Mouse (Mus musculus) bone marrow, adult 2 months (tissue): ENCODE measurements around the gene Sp7.
"Not testable (repeated sequence)": the region's sequence is repeated elsewhere in the genome, so short reads cannot be mapped to it uniquely, and the experiment has no call there.

Experiments
- CTCF ChIP-seq: fragments of 200-500 bp; IDR thresholded peaks from 2 replicates; pipeline ENCODE4 v1.5.1; 2011; ENCODE audit warnings: low read length, control low read depth; ENCODE audit not compliant: control insufficient read depth, insufficient read depth
- POLR2A ChIP-seq: fragments of 200-500 bp; IDR thresholded peaks from 2 replicates; pipeline ENCODE4 v1.6.1; 2011; ENCODE audit warnings: low read depth, mild to moderate bottlenecking, control low read depth, low read length, borderline replicate concordance; ENCODE audit not compliant: control insufficient read depth

GRCm38 (mm10) chr15:102335925-102336324 is 31.1 kb downstream of the Sp7 start:
- not testable (repeated sequence) for TF ChIP-seq CTCF, POLR2A
